Mouse (Mus musculus) neural tube, embryonic 10.5 days (tissue): ENCODE measurements around the gene Gnl2.

ENCODE experiments used
- DNase-seq: peaks from one replicate; pipeline ENCODE4 v3.0.0-alpha.2; 2017; ENCODE audit warnings: low spot score; ENCODE audit errors: extremely low spot score

Gnl2 gene

DNA sequence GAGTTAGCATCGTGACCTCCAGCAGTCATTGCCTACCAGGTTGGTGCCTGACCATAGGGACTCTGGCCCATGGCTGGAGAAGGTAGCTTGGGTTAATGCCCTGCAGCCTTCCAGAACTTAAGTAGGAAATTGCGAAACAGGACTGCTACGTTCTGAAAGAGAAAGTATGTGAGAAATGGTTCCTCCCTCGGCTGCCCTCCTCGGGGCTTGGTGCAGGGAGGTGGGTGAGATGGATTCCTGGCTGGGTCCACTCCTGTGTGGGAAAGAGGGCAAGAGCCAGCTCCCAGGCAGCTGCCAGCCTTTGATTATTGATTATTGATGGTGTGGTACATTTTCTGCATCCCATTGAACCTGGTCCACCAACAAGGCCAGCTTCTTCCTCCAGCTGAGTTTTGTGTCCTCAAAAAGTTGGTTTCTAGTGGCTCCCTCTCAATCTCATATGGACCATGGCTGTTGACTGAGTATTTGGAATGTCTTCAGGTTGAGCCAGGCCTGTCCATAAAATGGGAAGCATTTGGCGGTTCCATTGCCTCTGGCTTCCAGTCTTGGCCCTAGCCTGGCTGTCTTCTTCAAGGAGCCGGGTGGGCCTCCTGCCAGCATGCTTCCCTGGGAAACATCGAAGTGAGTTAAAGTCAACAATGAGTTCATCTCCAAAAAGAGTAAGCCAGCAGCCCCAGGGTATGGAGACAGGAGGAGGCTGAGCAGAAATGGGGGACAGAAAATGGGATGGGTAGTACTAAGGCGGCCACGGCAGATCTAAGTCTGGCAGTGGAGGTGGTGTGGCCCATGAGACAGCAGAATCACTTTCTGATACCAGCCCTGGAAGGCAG lies at the start of gene Gnl2:
Gene Gnl2, plus strand, starts transcription at position 780 of the 830 bp plus-strand sequence.
- no peak for DNase-seq

DNA sequence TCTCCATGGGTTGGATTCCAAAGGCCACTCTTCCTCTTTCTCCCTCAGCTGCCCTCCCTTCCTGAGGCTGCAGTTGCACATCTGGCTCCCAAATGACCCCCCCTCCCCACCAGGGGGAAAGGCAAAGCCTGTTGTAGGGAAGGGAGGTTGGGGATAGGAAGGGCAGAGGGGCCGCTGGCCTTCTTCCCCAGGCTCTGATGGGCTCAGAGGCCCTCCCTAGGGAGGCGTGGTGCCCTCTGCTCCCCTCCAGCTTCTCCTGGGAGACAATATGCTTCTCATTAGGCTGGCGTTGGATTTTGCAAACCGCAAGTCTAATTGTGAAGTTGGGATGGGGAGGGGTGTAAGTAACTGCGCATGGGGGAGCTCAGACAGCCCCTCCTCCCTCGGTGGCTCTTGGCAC lies 47.7 kb upstream of the Gnl2 start:
- DNase-seq: no peak

GRCm38 (mm10) chr4:124969219-124969848 lies 47.1 kb upstream of the Gnl2 start:
- DNase-seq: no peak

DNA sequence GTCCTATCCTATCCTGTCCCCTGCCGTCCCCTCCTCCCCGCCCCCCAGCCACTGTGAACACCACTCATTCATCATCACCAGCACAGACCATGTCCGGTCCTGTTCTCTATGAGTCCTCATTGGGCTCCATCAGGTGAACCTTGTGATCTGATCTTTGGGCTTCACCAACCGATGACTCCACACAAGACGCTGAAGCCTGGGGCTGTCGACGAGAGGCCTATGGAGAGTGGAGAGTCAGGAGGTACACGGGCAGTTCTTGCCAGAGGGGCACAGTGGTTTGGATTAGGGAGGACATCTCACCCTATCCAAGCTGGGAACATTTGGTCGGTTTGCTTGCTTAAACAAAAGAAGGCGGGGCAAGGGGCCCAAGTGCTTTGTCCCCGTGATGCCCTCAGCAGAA lies 46.2 kb upstream of the Gnl2 start:
- DNase-seq: no peak

DNA sequence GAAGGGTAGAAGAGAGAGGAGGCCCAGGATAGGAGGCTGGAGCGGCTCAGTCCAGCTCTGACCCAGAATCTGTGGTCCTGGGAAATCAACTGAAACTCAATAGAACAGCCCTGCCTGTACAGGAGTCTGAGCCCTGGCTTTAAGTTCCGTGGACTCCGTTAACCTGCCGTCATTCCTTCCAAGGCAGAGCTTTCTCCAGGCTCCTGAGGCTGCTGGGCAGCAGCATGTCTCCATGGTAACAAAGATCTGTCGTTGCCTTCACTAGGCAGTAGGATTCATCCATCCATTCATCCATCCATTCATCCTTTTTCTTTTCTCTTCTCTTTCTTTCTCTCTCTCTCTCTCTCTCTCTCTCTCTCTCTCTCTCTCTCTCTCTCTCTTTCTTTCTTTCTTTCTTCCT lies 45.7 kb upstream of the Gnl2 start:
- DNase-seq: no peak

DNA sequence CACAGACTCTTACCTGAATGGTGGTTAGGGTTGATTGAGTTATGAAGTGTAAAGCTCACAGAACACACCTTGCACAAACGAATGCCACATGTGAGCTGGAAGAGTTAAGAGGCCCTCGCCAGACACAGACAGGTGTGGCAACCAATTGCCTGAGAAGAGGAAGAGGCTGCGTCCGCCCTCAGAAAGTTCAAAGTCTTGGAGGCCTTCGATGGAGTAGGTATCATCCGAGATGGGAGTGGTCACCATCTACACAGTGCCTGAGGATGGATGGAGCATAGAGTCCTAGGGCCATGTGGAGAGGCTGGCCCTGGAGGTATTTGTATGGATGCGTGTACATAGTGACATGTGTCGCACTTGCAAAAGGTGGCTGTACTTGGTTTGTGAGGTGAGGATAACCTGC lies 45.3 kb upstream of the Gnl2 start:
- no peak for DNase-seq

DNA sequence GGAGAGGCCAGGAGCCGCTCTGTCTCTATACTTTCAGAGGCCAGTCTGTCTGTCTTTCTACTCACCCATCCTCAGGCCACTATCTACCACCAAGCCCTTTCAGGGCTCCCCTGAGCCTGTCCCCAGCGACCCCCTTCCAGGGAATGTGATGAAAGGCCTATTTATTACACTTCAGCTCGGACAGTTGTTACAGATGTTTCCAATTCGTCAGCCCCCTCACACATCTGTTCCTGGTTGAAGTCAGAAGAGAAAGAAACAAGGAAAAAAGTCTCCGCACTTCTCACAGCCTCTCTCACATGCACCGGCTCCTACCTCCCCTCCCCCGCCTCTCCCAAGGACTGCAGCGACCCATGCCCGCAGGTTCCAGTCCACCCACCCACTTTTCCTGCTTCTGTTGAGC lies 44.1 kb upstream of the Gnl2 start:
- DNase-seq: peak; percentile 44

GRCm38 (mm10) chr4:124973296-124973695 lies 43.1 kb upstream of the Gnl2 start:
- DNase-seq: no peak

DNA sequence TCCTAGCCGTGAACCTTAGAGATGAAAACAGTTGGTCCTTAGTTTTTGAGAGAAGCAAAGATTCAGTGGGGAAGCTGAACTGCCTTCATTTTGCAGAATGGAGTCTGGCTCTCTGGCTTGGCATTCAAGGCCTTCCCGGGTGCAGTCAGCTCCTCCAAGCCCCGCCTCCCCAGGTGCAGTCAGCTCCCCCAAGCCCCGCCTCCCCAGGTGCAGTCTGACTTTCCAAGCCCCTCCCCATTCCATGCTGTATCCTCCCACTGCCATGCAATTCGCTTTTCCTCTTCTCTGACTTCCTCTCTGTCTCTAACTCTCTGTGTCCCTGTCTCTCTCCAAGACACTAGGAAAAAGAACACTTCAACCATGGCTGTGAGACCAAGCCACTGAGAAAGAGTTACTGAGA lies 38.2 kb upstream of the Gnl2 start:
- no peak for DNase-seq

- no peak for DNase-seq
These were observed 32.4 kb upstream of the Gnl2 start for GRCm38 (mm10) chr4:124983893-124984526.

- no peak for DNase-seq
These were observed 31.3 kb upstream of the Gnl2 start for GRCm38 (mm10) chr4:124984871-124985670.

- DNase-seq: peak; percentile 46
These were observed 30.4 kb upstream of the Gnl2 start, which contains the start of gene Rspo1 for GRCm38 (mm10) chr4:124985671-124986602. TSS of gene Rspo1 (plus strand) at chr4:124986430.

DNA sequence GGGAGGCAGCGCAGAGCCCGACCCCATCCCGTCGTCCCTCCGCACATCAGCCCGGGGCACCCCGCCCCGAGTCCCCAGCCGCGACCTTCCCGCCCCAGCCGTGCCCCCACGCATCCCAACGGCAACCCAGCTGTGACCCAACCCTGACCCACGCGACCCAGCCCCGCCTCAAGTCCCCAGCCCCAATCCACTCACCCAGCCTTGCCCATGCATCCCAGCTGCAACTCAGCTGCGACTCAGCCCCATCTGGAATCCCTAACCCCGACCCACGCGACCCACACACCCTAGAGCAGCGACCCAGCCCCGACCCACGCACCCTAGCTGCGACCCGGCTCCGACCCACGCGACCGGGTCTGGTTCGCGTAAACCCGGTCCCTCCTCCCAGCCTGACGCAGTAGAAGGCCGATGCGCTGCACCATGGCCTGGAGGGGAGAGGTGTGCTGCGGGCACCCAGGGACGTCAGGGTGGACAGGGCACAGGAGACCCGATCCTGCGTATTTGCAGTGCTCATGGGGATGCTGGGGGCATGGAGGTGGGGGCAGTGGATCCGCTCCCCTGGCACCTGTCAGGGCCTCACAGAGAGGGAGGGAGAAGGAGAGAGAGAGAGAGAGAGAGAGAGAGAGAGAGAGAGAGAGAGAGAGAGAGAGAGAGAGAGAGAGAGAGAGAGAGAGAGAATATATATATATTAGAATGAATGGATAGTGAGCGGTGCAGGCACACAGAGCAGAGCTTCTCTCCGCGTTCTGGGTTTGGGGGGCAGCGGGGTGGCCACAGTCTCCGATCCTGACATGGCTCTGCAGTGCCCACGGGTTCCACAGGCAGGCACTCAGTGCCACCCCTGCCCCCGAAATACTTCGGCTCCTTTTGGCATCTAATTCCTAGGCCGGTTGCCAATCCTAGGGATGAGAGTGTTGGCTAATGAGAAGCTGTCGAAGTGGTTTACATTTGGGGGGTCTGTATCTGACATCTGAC lies 29.4 kb upstream of the Gnl2 start:
- peak; percentile 43 for DNase-seq

DNA sequence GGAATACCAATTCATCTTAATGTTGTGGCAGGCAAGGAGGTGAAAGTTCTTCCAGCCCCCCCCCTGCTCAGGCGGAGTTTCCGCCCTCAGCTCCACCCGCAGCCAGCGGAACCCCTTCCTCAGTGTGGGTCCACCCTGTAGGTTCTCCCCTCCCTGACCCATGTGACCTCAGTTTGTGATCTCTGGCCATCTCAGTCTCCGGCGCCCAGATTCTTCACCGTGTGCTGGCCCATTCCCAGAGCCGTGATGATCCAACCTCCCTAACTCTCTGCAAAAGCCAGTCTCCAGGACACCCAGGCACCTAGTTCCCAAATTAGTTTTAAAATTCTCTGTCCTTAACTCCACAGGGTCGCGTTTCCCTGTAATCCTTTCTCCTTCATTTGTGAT lies 28.7 kb upstream of the Gnl2 start:
- DNase-seq: no peak

- DNase-seq: no peak
These were observed 28.0 kb upstream of the Gnl2 start for GRCm38 (mm10) chr4:124988382-124988781.

DNA sequence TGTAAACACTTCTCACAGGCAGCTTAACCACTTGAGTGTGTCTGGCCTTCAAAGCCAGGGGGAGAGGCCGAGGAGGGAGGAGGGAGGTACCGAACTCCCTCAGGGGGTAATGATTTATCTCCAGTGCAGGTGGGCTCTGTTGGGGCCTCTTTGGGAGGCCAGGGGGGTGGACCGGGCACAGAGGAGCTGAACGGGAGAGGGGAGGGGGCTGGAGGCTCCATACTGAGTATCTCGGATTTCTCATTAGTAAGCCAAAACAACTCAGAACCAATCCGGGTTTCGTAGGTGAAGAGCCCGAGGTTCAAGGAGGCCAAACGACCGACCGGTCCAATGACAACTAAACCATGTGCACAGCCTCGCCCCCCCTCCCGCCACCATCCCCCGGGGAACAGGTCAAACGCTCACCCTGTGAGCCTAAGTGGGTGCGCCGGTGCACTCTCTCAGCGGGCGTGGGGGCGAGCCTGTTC lies 26.6 kb upstream of the Gnl2 start:
- peak; percentile 48 for DNase-seq

- DNase-seq: no peak
These were observed 26.1 kb upstream of the Gnl2 start for GRCm38 (mm10) chr4:124990325-124990724.

GRCm38 (mm10) chr4:124997479-124998147 lies 18.8 kb upstream of the Gnl2 start:
- DNase-seq: no peak

DNA sequence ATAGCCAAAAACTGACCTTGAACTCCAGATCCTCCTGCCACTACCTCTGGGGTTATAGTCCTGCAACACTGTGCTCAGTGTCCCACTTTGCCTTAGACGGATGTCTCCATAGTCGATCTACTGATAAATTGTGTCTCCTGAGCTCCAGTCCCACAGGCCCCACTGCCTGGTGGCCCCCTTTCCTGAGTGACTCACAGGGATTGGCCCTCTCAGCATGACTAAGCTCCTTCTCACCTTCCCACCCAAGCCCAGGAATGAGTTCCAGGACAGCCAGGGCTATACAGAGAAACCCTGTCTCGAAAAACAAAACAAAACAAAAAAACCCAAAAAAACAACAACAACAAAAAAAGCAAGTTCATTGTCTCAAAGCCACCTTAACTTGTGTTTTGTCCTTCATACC lies 16.8 kb upstream of the Gnl2 start:
- DNase-seq: no peak
